Mouse (Mus musculus) liver, adult 2 months (tissue): ENCODE data around the gene Tcp11.

Experiments used
- CTCF ChIP-seq: fragments of 200-500 bp; IDR thresholded peaks from 2 replicates; pipeline ENCODE4 v1.5.1; 2011; ENCODE audit warnings: low read depth, low read length, control low read depth
- POLR2A ChIP-seq: fragments of 200-500 bp; IDR thresholded peaks from 2 replicates; pipeline ENCODE4 v1.6.1; 2011; ENCODE audit warnings: low read length, control low read depth; ENCODE audit not compliant: insufficient read depth; ENCODE audit errors: extremely low read depth

DNA sequence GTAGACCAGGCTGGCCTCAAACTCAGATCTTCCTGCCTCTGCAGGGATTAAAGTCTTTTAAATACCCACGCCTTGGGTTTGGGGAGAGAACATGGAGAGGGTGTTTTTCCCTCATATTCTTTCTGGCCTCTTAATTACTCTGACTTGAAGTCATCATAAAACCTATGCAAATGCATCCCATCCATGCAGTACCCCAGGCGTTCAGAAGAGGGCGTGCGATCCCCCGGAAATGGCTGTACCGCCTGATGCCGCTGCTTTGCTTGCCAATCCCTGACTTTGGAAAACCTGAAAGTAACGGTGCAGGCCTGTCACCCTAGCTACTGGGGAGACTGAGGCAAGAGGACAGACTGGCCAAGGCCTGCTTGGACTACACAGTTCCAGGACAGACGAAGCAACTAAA lies 946 bp upstream of the Tcp11 start:
- TF ChIP-seq CTCF (peak; percentile 58), POLR2A (no peak)
